Mouse (Mus musculus): ENCODE measurements around the gene Eif4e.

DNA sequence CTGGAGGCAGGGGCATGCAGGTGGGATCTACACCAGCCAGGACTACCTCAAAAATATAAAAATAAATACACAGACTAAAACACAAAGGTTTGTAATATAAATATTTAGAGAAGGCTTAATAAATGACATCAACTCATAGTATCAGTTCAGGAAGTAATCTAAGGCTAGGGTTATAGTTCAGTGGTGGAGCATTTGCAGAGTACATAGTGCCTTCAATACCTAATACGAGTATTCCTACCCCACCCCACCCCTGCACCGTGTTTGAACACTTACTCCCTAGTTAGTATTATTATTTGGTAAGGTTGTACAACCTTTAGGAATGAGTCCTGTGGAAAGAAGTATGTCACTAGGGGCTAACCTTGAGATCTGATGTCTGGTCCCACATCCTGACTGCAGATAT lies 42.7 kb upstream of the Eif4e start:
- no peak for TF ChIP-seq POLR2A (IDR thresholded peaks at IDR 0.05; ENCODE audit: low read depth, low read length)
- TF ChIP-seq CTCF (IDR thresholded peaks at IDR 0.05; ENCODE audit: extremely low read depth, insufficient read depth, insufficient read length, insufficient replicate concordance), result no peak

Data from spleen, adult 2 months (tissue).